Mouse (Mus musculus): Measurements from ENCODE around the gene 3110082I17Rik. TPM values are rescaled to one million over a fixed set of nuclear protein-coding genes. Genes with fewer than 3 reads are reported as not detected.

Gene 3110082I17Rik
- polyA plus RNA-seq, 1 experiment from 2014 or later: 17.0 TPM

GRCm38 (mm10) chr5:139493690-139494089 is 33.4 kb upstream of the 3110082I17Rik start:
- ATAC-seq (ENCODE audit: insufficient number of reproducible peaks, insufficient read depth, low FRiP score, low read depth): no peak
- no peak overlapping the region for H3K4me2 ChIP-seq (ENCODE audit: low read length)
- no peak overlapping the region for H3K27ac ChIP-seq (replicated peaks in 1 of 2; ENCODE audit: control insufficient read depth in 1 of 2, insufficient read depth in 1 of 2, low read depth in 2 of 2, low read length in 2 of 2)
- no peaks in the 10 kb centered on the region for H3K9me3 ChIP-seq (ENCODE audit: control insufficient read depth, low read length)
- H3K4me1 ChIP-seq (ENCODE audit: control insufficient read depth in 2 of 2, insufficient read depth in 2 of 2, low read length in 2 of 2): no peaks in the 10 kb centered on the region; a peak in 1 of 4 replicates
- H3K4me3 ChIP-seq (ENCODE audit: control insufficient read depth in 1 of 2, insufficient read depth in 1 of 2, low read depth in 1 of 2, low read length in 2 of 2): no peak overlapping the region
- no peaks in the 10 kb centered on the region for H3K36me3 ChIP-seq (ENCODE audit: control insufficient read depth, insufficient read depth, low read length)
- H3K27me3 ChIP-seq (ENCODE audit: control insufficient read depth, insufficient read depth, low read length): peaks cover 20% of the 10 kb centered on the region
- H3K9ac ChIP-seq (ENCODE audit: low read length): no peak overlapping the region
- 63% methylated on average over 5 of the region's 5 CpGs for WGBS

- no peak overlapping the region for H3K4me2 ChIP-seq (ENCODE audit: low read length)
- H3K27ac ChIP-seq (replicated peaks in 1 of 2; ENCODE audit: control insufficient read depth in 1 of 2, insufficient read depth in 1 of 2, low read depth in 2 of 2, low read length in 2 of 2): no peak overlapping the region
- H3K9me3 ChIP-seq (ENCODE audit: control insufficient read depth, low read length): no peaks in the 10 kb centered on the region; the same call in 1 of the 2 replicates
- peaks cover 15% of the 10 kb centered on the region for H3K27me3 ChIP-seq (ENCODE audit: control insufficient read depth, insufficient read depth, low read length)
- H3K4me3 ChIP-seq (ENCODE audit: control insufficient read depth in 1 of 2, insufficient read depth in 1 of 2, low read depth in 1 of 2, low read length in 2 of 2): no peak overlapping the region
- no peak overlapping the region for H3K9ac ChIP-seq (ENCODE audit: low read length)
- no peaks in the 10 kb centered on the region for H3K36me3 ChIP-seq (ENCODE audit: control insufficient read depth, insufficient read depth, low read length)
- WGBS: 62% methylated on average over 8 of the region's 8 CpGs
- H3K4me1 ChIP-seq (ENCODE audit: control insufficient read depth in 2 of 2, insufficient read depth in 2 of 2, low read length in 2 of 2): no peaks in the 10 kb centered on the region; a peak in 1 of 4 replicates
- ATAC-seq (ENCODE audit: insufficient number of reproducible peaks, insufficient read depth, low FRiP score, low read depth): no peak
These were observed 31.0 kb upstream of the 3110082I17Rik start for GRCm38 (mm10) chr5:139491348-139491747.

GRCm38 (mm10) chr5:139490131-139490530 is 29.8 kb upstream of the 3110082I17Rik start:
- no peaks in the 10 kb centered on the region; a peak in 1 of 4 replicates for H3K4me1 ChIP-seq (ENCODE audit: control insufficient read depth in 2 of 2, insufficient read depth in 2 of 2, low read length in 2 of 2)
- peaks cover 9% of the 10 kb centered on the region; the same call in 1 of the 2 replicates for H3K27me3 ChIP-seq (ENCODE audit: control insufficient read depth, insufficient read depth, low read length)
- H3K9me3 ChIP-seq (ENCODE audit: control insufficient read depth, low read length): peaks cover 3% of the 10 kb centered on the region; the same call in 1 of the 2 replicates
- no peak overlapping the region for H3K27ac ChIP-seq (replicated peaks in 1 of 2; ENCODE audit: control insufficient read depth in 1 of 2, insufficient read depth in 1 of 2, low read depth in 2 of 2, low read length in 2 of 2)
- WGBS: 80% methylated on average over 11 of the region's 11 CpGs
- H3K36me3 ChIP-seq (ENCODE audit: control insufficient read depth, insufficient read depth, low read length): no peaks in the 10 kb centered on the region
- no peak for ATAC-seq (ENCODE audit: insufficient number of reproducible peaks, insufficient read depth, low FRiP score, low read depth)
- H3K4me3 ChIP-seq (ENCODE audit: control insufficient read depth in 1 of 2, insufficient read depth in 1 of 2, low read depth in 1 of 2, low read length in 2 of 2): no peak overlapping the region
- no peak overlapping the region for H3K9ac ChIP-seq (ENCODE audit: low read length)
- no peak overlapping the region for H3K4me2 ChIP-seq (ENCODE audit: low read length)

GRCm38 (mm10) chr5:139484185-139484814 is 24.0 kb upstream of the 3110082I17Rik start, which contains the start of gene Zfand2a:
Gene Zfand2a, minus strand, starts transcription at chr5:139484549.
- H3K4me3 ChIP-seq (ENCODE audit: control insufficient read depth in 1 of 2, insufficient read depth in 1 of 2, low read depth in 1 of 2, low read length in 2 of 2): peak within 1 kb of the TSS; percentile 90 to 93
- ATAC-seq (ENCODE audit: insufficient number of reproducible peaks, insufficient read depth, low FRiP score, low read depth): peak; percentile 94
- peaks cover 3% of the 10 kb centered on the region; the same call in 1 of the 2 replicates for H3K9me3 ChIP-seq (ENCODE audit: control insufficient read depth, low read length)
- no peaks in the 10 kb centered on the region for H3K27me3 ChIP-seq (ENCODE audit: control insufficient read depth, insufficient read depth, low read length)
- peaks cover 33% of the 10 kb centered on the region for H3K36me3 ChIP-seq (ENCODE audit: control insufficient read depth, insufficient read depth, low read length)
- peaks cover 2 to 8% of the 10 kb centered on the region in 2 experiments for H3K4me1 ChIP-seq (ENCODE audit: control insufficient read depth in 2 of 2, insufficient read depth in 2 of 2, low read length in 2 of 2)
- peak within 1 kb of the TSS; percentile 94 for H3K4me2 ChIP-seq (ENCODE audit: low read length)
- under 1% methylated on average over 42 of the region's 42 CpGs for WGBS
- H3K9ac ChIP-seq (ENCODE audit: low read length): peak within 1 kb of the TSS; percentile 82
- peak within 1 kb of the TSS; percentile 69 to 76 for H3K27ac ChIP-seq (replicated peaks in 1 of 2; ENCODE audit: control insufficient read depth in 1 of 2, insufficient read depth in 1 of 2, low read depth in 2 of 2, low read length in 2 of 2)

GRCm38 (mm10) chr5:139483171-139483848 is 23.0 kb upstream of the 3110082I17Rik start:
- Histone ChIP-seq H3K27ac (replicated peaks in 1 of 2; ENCODE audit: control insufficient read depth in 1 of 2, insufficient read depth in 1 of 2, low read depth in 2 of 2, low read length in 2 of 2) (no peak overlapping the region), H3K9me3 (ENCODE audit: control insufficient read depth, low read length) (peaks cover 3% of the 10 kb centered on the region; the same call in 1 of the 2 replicates), H3K4me1 (ENCODE audit: control insufficient read depth in 2 of 2, insufficient read depth in 2 of 2, low read length in 2 of 2) (peaks cover 2 to 8% of the 10 kb centered on the region in 2 experiments), H3K27me3 (ENCODE audit: control insufficient read depth, insufficient read depth, low read length) (no peaks in the 10 kb centered on the region), H3K9ac (ENCODE audit: low read length) (peak overlapping the region; percentile 82), H3K36me3 (ENCODE audit: control insufficient read depth, insufficient read depth, low read length) (peaks cover 43% of the 10 kb centered on the region), H3K4me3 (ENCODE audit: control insufficient read depth in 1 of 2, insufficient read depth in 1 of 2, low read depth in 1 of 2, low read length in 2 of 2) (peak overlapping the region; percentile 90 to 93), H3K4me2 (ENCODE audit: low read length) (peak overlapping the region; percentile 94)
- 56% methylated on average over 14 of the region's 14 CpGs for WGBS
- no peak for ATAC-seq (ENCODE audit: insufficient number of reproducible peaks, insufficient read depth, low FRiP score, low read depth)

GRCm38 (mm10) chr5:139480406-139480805 is 20.1 kb upstream of the 3110082I17Rik start:
- peaks cover 71% of the 10 kb centered on the region for H3K36me3 ChIP-seq (ENCODE audit: control insufficient read depth, insufficient read depth, low read length)
- H3K4me3 ChIP-seq (ENCODE audit: control insufficient read depth in 1 of 2, insufficient read depth in 1 of 2, low read depth in 1 of 2, low read length in 2 of 2): no peak overlapping the region
- H3K4me2 ChIP-seq (ENCODE audit: low read length): no peak overlapping the region
- no peaks in the 10 kb centered on the region for H3K9me3 ChIP-seq (ENCODE audit: control insufficient read depth, low read length)
- ATAC-seq (ENCODE audit: insufficient number of reproducible peaks, insufficient read depth, low FRiP score, low read depth): no peak
- H3K27me3 ChIP-seq (ENCODE audit: control insufficient read depth, insufficient read depth, low read length): no peaks in the 10 kb centered on the region
- 93% methylated on average over 9 of the region's 10 CpGs for WGBS
- H3K4me1 ChIP-seq (ENCODE audit: control insufficient read depth in 2 of 2, insufficient read depth in 2 of 2, low read length in 2 of 2): peaks cover 2 to 8% of the 10 kb centered on the region in 2 experiments
- H3K27ac ChIP-seq (replicated peaks in 1 of 2; ENCODE audit: control insufficient read depth in 1 of 2, insufficient read depth in 1 of 2, low read depth in 2 of 2, low read length in 2 of 2): no peak overlapping the region
- no peak overlapping the region for H3K9ac ChIP-seq (ENCODE audit: low read length)

- H3K27me3 ChIP-seq (ENCODE audit: control insufficient read depth, insufficient read depth, low read length): no peaks in the 10 kb centered on the region
- no peak overlapping the region for H3K4me2 ChIP-seq (ENCODE audit: low read length)
- peaks cover 84% of the 10 kb centered on the region for H3K36me3 ChIP-seq (ENCODE audit: control insufficient read depth, insufficient read depth, low read length)
- H3K27ac ChIP-seq (replicated peaks in 1 of 2; ENCODE audit: control insufficient read depth in 1 of 2, insufficient read depth in 1 of 2, low read depth in 2 of 2, low read length in 2 of 2): no peak overlapping the region
- no peak overlapping the region for H3K4me3 ChIP-seq (ENCODE audit: control insufficient read depth in 1 of 2, insufficient read depth in 1 of 2, low read depth in 1 of 2, low read length in 2 of 2)
- no peaks in the 10 kb centered on the region for H3K9me3 ChIP-seq (ENCODE audit: control insufficient read depth, low read length)
- ATAC-seq (ENCODE audit: insufficient number of reproducible peaks, insufficient read depth, low FRiP score, low read depth): no peak
- H3K9ac ChIP-seq (ENCODE audit: low read length): no peak overlapping the region
- H3K4me1 ChIP-seq (ENCODE audit: control insufficient read depth in 2 of 2, insufficient read depth in 2 of 2, low read length in 2 of 2): peaks cover 2 to 8% of the 10 kb centered on the region in 2 experiments
- WGBS: 88% methylated on average over 8 of the region's 8 CpGs
These were observed 18.8 kb upstream of the 3110082I17Rik start for GRCm38 (mm10) chr5:139479088-139479487.
